Mouse (Mus musculus) mouse embryonic stem cell (cell line): Measurements from ENCODE around the gene Lrrn2.

Experiments
- in situ Hi-C, 2 experiments: fragments of 300-500 bp; cut with MboI; formaldehyde crosslinking; loops; 1 replicate in 1 of 2; 3 replicates in 1 of 2; pipeline ENCODE4 v1.14.3; 2019 to 2020; ENCODE audit warnings: low sequenced_read_pairs in 2 of 2, low pct_unique_long_range_greater_than_20kb in 1 of 2, mixed read lengths in 1 of 2; ENCODE audit not compliant: unreplicated experiment in 1 of 2

Lrrn2 gene

DNA sequence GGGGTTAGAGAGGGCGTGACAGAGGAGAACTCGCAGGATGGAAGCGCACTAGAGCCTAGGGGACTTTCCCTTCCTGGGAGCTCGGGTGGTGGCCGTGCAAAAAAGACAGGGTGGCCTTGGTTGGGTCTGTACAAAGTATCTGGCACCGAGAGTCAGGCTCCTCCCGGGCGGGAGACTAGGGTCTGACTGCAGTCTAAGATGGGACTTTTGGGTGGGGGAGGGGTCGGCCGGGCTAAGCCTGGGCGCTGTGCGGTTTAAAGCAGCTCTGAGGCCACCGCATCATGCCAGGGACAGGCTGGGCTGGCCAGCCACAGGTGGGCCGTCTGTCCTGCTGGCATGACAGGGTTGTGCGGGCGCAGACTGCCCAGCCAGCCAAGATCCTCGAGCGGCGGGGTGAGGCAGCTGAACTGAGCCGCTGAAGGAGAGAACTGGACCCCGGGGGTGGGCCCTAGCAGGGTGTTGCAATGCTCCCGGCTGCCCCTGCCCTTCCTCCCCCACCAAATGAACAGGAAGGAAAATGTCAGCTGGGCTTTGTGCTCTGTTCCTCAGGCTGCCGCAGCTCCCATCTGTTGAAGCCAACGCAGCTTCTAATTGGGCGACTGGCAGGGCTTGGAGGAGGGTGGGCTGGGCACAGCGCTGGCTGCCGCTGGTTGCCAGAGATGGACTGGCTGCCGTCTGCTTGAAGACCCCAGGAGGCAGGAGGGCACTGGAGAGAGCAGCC lies 1.1 kb downstream of the Lrrn2 start:
- in situ Hi-C loops: no loop called here

DNA sequence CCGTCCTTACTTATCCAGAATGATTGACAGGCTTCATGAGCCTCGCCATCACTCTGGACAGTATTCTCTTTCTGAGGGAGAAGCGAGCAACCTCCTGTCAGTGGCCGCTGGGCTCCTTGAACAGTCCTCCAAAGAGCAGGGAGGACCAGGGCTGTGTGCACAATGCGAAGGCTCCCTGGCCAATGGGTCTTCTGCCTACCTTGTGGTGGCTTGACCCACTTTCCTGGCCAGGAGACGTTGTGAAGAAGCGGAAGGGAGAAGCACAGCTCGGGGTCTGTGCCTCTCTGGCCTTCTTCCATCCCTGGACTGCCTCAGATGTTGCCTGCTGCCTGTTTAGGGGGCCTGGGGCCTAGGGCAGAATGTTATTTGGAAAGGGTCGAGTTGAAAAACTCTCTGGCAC lies 1.8 kb downstream of the Lrrn2 start:
- in situ Hi-C loops: no loop called here

DNA sequence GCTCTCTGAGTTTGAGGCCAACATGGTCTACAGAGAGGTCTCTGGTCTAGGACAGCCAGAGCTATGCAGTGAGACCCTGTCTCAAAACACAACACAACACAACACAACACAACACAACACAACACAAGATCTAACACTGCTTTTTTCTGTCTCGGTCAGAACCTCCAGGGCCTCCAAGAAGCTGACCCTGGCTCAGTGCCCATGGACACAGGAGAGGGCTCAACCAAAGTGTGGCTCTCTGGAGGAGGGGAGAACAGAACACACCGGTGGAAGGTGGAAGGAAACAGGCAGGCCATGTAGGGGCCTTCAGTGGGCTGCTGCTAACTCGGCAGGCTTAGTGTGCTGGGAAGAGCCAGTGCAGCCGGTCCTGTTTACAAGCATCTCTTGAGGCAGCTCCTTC lies 5.6 kb downstream of the Lrrn2 start:
- in situ Hi-C loops: no loop called here

DNA sequence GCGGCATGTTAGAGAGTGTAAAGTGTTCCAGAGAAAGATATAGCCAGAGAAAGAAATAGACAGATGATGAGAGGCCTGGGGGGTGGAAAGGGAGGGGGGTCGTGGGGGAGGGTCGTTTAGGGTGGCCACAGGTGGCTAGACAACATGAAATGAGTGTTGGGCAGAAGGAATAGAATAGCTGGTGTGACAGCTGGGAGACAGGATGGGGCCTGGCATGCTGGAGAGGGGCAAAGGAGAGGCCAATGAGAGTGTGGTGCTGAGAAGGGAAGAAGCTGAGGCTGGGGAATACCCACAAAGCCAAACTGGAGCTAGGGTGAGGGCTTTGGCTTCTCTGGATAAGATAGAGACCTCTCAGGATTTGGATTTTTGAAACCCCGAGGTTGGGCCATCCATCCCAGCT lies 6.6 kb downstream of the Lrrn2 start:
- in situ Hi-C loops: no loop called here

DNA sequence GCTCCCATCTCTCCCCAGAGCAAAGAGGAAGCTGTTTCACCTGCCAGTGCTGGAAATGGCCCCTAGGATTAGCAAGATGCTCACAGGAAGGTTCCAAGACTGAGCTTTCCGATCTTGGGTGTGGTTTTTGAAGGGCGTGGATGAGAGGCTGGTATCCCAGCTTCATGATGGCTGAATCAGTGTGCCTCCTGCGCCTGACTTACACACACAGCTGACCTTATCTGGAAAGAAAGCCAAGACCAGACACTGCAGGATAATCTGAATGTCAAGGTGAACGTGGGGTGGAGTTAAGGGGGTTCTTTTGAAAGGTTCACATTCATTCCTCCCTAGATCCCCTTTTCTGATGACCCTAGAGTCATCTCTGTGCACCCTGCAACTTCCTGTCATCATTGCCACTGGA lies 8.7 kb downstream of the Lrrn2 start:
- in situ Hi-C loops: no loop called here

DNA sequence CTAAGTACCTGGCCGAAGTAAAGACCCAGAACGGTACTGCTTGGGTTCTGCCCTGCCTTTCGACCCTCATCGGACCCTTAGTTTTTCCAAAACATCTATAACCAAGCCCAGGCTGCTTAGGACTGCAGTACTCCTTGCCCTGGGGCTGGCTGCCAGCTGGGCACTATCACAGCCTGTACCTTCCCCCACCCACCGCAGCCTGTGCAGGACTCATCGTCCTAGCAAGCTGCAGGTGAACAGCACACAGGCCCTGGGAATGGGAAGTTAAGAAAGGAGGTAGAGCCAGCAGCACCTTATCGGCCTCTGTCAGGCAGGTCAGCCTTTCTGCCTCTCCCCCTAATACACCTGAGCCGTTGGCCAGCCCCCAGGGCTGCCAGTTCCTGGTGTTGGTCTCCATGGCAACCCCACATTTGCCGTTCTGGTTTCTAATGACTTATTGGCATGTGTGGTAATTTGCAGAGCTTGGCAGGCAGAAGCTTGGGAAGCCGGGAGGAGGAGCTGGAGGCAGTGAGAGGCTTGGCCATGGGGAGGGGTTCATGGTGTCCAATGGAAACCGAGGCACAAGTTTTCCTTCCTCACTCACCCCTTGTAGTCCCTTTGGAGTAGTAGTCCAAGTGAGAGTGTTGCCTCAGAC lies 10.2 kb downstream of the Lrrn2 start:
- in situ Hi-C loops: no loop called here

DNA sequence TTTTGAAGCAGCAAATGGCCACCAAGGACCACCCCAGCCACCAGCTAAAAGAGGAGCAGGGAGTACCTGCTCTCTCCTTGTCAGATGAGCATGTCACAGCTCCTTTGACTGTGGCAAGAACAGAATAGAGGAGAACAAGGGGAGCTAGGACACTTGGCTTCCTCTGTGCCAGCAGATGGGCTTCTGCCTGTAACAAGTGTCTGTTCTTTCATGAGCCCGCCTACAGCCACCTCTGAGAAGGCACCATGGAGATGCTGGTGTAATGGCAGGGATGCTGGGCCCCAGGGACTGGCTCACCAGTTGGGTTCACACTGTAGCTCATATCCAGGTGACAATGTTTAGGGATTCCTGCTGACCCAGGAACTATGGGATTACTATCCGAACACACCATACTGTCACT lies 12.0 kb downstream of the Lrrn2 start:
- in situ Hi-C loops: no loop called here

DNA sequence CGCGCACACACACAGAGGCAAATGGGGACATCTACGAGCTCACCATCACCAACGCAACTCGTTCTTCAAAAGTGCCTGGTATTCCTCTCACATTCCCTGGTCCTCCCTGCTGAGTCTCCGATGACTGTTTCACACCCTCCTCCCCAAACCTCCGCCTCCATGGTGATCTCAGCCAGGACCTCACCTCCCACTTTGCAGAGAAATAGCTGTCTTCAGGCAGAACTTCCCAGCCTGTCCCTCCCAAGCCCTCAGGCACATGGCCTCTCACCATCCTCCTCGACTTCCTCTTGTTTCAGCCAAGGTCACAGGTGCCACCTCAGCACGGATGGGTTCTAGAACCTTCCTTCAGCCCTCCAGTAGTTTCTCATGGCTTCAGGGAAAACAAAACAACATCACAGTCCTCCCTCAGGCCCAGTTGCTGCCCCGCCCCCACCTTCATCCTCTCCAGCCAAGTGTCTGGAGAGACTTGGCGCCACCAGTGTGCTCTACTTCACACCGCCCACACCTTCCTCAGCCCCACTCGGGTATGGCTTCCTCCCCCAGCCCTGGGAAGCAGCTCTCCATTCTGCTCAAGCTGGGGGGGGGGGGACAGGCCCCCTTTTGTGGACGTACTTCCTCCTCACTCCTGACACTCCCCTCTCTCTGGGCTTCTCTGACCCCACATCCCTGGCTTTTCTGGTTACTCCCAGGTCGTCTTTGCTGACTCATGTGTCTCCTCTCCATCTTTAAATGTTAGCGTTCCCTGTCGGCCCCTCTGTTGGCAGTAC lies 13.4 kb downstream of the Lrrn2 start:
- in situ Hi-C loops: no loop called here

DNA sequence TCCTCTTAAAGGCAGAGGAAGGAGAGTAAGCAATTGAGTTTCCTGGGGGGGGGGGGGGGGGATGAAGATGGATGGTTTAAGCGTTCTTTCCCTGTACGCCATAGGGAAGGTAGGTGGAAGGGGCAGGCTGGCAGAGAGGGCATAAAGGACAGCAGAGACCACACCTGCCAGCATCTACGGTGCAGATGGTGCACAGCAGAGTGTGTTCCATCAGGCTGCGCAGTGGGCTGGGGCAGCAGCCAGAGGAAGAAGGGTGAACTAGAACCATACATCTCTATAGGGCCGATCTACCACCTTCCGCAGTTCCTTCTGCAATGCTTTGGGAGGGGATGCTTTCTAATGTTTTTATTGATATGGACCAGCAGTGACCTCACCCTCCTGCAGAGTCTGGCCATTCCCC lies 19.0 kb downstream of the Lrrn2 start:
- in situ Hi-C loops: no loop called here

DNA sequence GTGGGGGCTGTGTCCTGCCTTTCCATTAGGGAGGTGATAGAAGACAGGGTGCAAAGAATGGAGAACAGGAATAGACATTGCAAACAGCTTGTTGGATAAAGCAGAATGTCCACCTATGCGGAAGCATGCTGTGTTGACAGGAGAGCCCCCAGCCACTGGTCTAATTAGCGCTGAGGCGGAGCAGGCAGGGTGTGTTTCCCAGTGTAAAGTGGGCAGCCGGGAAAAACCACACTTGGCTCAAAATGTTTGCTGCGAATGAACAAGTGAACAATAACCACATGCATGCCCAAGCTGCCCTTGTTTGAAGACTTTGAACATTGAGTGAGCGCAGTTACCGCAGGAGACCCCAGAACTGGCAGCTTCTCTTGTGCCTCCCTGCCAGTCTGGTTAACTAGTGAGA lies 19.6 kb downstream of the Lrrn2 start:
- in situ Hi-C loops: no loop called here

DNA sequence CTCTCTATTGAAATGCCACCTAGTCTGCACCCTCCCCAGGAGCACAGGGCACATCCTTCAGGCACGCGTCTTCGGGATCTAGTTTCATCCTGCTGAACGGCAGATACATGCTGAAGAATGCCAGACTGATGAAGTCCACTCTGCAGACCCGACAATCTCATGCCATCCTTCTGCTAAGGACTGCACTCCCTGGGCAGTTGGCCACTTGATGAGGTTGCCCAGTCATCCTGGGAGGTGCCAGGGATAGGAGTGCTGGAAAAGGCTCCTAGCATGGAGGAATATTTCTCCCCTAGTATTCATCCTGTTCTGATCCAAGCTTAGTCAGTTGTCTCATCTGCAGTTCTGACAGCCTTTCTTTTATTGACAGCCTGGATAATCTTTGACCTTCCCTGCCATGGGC lies 20.9 kb downstream of the Lrrn2 start:
- in situ Hi-C loops: no loop called here

DNA sequence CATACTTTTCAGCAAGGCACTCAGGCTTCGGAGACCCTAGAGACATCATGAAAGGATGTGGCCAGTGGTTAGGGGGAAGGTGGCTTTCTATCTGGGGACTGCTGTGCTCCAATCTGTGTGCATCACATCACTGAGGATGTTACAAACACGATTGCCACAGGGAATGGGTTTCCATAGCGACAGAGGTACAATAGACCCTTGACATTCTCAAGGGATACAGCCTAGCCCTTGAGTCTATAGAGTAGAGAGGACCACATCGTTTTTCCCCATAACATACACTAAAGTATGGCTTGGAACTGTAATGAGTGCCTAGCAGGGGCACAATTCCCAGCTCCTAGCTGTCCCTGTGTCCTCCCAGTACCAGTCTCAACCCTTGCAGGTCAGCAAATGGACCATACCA lies 23.4 kb downstream of the Lrrn2 start:
- in situ Hi-C loops: no loop called here

DNA sequence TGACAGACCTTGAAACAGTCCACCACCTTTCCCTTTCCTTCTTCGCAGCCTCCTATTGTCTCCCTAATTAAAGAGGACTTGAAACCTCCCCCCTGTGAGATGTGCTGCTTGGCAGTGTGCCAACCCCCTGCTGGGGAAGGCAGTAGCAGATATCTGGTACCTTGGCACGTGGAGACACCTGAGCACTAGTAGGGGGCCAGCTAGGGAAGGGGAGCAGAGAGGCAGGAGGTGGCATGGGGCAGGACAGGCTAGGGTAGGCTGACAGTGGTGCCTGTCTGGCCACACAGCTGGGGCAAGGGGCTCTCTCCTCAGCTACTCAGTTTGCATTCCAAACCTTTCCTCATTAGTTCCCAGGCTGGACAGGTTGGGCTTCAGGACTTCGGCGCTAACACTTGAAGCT lies 29.0 kb downstream of the Lrrn2 start:
- in situ Hi-C loops: no loop called here

DNA sequence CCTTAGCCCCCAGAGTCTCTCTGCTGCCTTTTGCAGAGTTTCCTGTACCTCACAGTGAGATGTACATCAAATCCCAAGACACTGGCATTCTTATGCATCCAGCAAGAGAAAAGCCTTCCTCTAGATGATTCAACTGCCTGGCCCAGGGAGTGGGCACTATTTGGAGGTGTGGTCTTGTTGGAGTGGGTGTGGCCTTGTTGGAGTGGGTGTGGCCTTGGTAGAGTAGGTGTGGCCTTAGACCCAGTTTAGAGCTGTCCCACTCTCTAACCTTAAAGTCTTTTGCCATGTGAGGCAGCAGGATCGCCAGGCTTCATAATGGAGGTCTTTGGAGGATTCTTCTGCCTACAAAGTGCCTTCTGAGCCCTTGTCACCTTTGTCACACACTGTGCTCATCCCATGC lies 29.9 kb downstream of the Lrrn2 start:
- in situ Hi-C loops: no loop called here

DNA sequence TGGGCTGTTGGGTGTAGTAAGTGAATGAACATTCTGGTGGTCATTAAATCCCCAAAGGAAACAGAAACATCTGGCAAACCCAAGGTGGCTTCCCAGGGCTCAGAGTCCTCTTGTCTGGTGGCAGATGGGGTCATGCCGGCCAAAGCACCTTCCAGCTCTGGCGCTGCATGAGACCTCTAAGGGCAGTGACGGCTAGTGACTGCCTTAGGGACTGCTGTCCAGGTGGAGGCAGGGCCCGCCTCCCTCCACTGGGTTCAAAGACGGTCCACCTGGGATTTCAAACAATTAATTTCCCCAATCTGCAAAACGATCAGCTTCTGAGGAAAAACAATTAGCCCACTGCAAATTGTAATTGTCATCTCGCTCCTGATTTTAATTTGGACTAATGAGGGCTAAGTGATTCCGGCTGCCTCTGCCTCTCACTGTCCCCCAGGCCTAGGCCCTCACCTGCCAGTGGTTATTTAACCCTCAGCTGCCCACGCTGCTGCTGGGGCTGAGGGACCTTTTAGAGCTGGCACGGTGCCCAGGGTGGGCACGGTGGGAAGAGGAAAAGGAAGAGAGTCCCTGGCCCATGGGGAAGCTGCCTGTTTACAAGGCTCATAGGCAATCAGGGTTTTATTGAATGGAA lies 30.5 kb downstream of the Lrrn2 start:
- in situ Hi-C loops: no loop called here

DNA sequence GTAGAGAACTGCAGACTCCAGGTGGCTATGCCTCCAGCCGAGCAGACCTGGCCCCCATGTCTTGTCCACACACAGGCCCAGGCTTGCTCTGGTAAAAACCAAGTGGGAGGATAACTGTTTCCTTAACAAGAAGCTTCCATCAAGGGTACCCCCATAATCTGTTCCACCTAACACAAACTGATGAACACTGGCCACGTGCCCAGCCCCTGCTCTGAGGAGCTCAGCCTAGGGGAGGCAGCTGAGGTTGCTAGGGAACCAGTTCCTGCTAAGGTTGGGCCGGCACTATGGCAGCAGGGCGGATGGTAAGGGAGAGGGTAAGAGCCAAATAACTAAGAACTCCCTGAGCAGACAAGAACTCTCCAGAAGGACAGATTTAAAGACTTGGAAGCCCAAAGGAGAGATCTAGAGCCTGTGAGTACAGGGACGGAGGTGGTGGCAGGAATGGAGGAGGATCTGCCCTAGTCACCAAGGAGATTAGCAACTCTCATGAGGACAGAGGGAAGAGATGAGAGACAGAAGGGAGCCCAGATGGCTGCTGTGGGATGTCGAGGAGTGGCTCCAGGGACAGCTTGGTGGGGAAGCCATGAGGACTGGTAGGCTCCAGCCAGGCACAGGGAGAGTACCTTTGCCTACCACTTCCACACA lies 35.9 kb downstream of the Lrrn2 start:
- in situ Hi-C loops: no loop called here

DNA sequence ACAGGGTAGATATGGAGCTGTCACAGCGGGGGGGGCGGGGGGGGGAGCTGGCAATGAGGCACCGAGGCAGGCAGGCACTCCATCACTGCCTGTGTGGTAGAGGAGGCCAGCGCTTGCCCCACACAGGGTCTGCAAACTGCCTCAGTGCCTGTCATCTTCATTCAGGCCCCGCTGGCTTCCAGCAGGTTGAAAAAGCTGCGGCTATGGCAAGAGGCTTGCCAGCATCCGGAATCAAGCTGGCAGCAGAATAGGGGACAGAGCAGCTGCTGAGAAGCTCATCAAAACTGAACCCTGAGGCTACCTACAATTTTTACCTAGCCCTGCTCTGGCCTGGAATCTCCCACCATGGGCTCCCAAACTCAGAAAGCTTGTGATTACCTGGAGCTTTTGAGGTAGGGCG lies 37.5 kb downstream of the Lrrn2 start:
- in situ Hi-C loops: no loop called here

DNA sequence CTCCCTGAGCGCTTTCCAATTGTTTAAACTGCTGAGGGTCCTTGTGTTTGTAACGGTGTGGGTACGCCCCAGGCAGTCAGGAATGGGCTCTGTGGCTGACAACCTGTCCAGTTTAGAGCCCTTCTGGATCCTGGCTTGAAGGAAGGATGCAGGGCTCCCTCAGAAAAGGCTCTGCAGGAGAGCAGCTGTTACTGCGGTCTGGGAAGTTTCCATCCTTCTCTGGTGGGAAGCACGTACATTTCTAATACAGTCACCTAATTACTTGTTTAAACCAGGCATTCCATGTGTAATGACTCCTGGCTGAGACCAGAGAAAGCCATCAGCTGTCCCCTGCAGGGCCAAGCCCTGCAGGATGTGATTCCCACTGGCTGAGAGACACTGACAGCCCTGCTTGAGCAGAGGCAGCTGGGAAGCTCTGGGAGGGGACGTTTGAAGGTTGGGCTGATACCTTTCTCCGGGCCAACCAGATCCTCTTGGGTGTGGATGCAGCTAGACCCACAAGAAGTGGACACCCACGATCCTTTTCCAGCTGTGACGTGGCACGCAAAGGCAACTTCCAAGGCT lies 38.1 kb downstream of the Lrrn2 start:
- in situ Hi-C loops: no loop called here

DNA sequence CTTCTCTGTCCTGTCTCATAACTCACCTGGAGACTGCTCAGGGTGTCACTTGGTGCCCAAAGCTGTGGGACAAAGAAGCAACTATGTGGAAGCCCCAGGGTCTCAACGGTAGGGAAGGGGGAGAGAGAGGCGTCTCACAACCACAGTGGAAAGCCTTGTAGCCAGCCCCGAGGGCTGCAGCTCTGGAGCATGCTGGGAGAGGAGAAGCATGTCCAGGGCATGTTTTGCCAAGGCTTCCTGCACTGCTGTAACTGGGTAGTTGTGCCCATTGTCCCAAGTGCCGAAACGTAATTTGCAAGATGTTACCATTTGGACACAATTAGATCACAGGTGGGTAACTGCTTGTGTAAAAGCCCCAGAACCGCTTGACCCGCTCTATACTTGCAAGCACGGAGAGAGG lies 39.2 kb downstream of the Lrrn2 start:
- in situ Hi-C loops: no loop called here
